Mouse (Mus musculus): Measurements from ENCODE around the gene Wdtc1. TPM values are rescaled to one million over a fixed set of nuclear protein-coding genes. Genes with fewer than 3 reads are reported as not detected.

Wdtc1 gene
- polyA plus RNA-seq, 1 experiment from 2014 or later: 14.0 TPM

GRCm38 (mm10) chr4:133268931-133269330 is 84.3 kb downstream of the Wdtc1 start:
- H3K9me3 ChIP-seq (replicated peaks): 0 out of 2 replicates have a peak, but pooled peaks cover 4% of the 10 kb centered on the region
- no peaks in the 10 kb centered on the region for H3K27me3 ChIP-seq
- no peaks in the 10 kb centered on the region for H3K4me1 ChIP-seq
- no peak overlapping the region for H3K9ac ChIP-seq
- H3K27ac ChIP-seq: no peak overlapping the region
- H3K4me2 ChIP-seq: no peak overlapping the region
- ATAC-seq: no peak
- peaks cover 70% of the 10 kb centered on the region for H3K36me3 ChIP-seq (ENCODE audit: poor library complexity, severe bottlenecking)
- 99% methylated on average over 3 of the region's 3 CpGs for WGBS
- no peak overlapping the region for H3K4me3 ChIP-seq

- Histone ChIP-seq H3K4me2 (no peak overlapping the region), H3K4me3 (no peak overlapping the region), H3K4me1 (no peaks in the 10 kb centered on the region), H3K9ac (no peak overlapping the region), H3K9me3 (replicated peaks) (0 out of 2 replicates have a peak, but pooled peaks cover 4% of the 10 kb centered on the region), H3K27me3 (no peaks in the 10 kb centered on the region), H3K27ac (no peak overlapping the region), H3K36me3 (ENCODE audit: poor library complexity, severe bottlenecking) (peaks cover 77% of the 10 kb centered on the region)
- 93% methylated on average over 12 of the region's 12 CpGs for WGBS
- no peak for ATAC-seq
These were observed 86.9 kb downstream of the Wdtc1 start for GRCm38 (mm10) chr4:133266248-133266880.

- Histone ChIP-seq H3K27me3 (no peaks in the 10 kb centered on the region), H3K4me3 (no peak overlapping the region), H3K4me2 (no peak overlapping the region), H3K27ac (no peak overlapping the region), H3K9me3 (replicated peaks) (0 out of 2 replicates have a peak, but pooled peaks cover 4% of the 10 kb centered on the region), H3K4me1 (no peaks in the 10 kb centered on the region), H3K9ac (no peak overlapping the region), H3K36me3 (ENCODE audit: poor library complexity, severe bottlenecking) (peaks cover 74% of the 10 kb centered on the region)
- WGBS: 99% methylated on average over 4 of the region's 4 CpGs
- ATAC-seq: no peak
These were observed 87.5 kb downstream of the Wdtc1 start for GRCm38 (mm10) chr4:133265759-133266158.

GRCm38 (mm10) chr4:133265297-133265696 is 88.0 kb downstream of the Wdtc1 start:
- 93% methylated on average over 3 of the region's 3 CpGs for WGBS
- Histone ChIP-seq H3K9me3 (replicated peaks) (0 out of 2 replicates have a peak, but pooled peaks cover 4% of the 10 kb centered on the region), H3K9ac (no peak overlapping the region), H3K27ac (no peak overlapping the region), H3K4me3 (no peak overlapping the region), H3K36me3 (ENCODE audit: poor library complexity, severe bottlenecking) (peaks cover 70% of the 10 kb centered on the region), H3K27me3 (no peaks in the 10 kb centered on the region), H3K4me1 (no peaks in the 10 kb centered on the region), H3K4me2 (no peak overlapping the region)
- no peak for ATAC-seq

GRCm38 (mm10) chr4:133264559-133264958 is 88.7 kb downstream of the Wdtc1 start:
- 95% methylated on average over 2 of the region's 2 CpGs for WGBS
- Histone ChIP-seq H3K36me3 (ENCODE audit: poor library complexity, severe bottlenecking) (peaks cover 64% of the 10 kb centered on the region), H3K4me3 (no peak overlapping the region), H3K9me3 (replicated peaks) (0 out of 2 replicates have a peak, but pooled peaks cover 4% of the 10 kb centered on the region), H3K27me3 (no peaks in the 10 kb centered on the region), H3K9ac (no peak overlapping the region), H3K4me2 (no peak overlapping the region), H3K4me1 (no peaks in the 10 kb centered on the region), H3K27ac (no peak overlapping the region)
- no peak for ATAC-seq

GRCm38 (mm10) chr4:133263756-133264155 is 89.5 kb downstream of the Wdtc1 start:
- no peak overlapping the region for H3K9ac ChIP-seq
- no peak for ATAC-seq
- H3K27me3 ChIP-seq: no peaks in the 10 kb centered on the region
- no peaks in the 10 kb centered on the region for H3K4me1 ChIP-seq
- no peak overlapping the region for H3K4me2 ChIP-seq
- no peak overlapping the region for H3K27ac ChIP-seq
- 91% methylated on average over 5 of the region's 5 CpGs for WGBS
- H3K36me3 ChIP-seq (ENCODE audit: poor library complexity, severe bottlenecking): peaks cover 55% of the 10 kb centered on the region
- 0 out of 2 replicates have a peak, but pooled peaks cover 4% of the 10 kb centered on the region for H3K9me3 ChIP-seq (replicated peaks)
- H3K4me3 ChIP-seq: no peak overlapping the region

GRCm38 (mm10) chr4:133262882-133263281 is 90.4 kb downstream of the Wdtc1 start, which contains the start of gene Sytl1:
Sytl1 (minus strand) TSS chr4:133263113.
- Histone ChIP-seq H3K27me3 (no peaks in the 10 kb centered on the region), H3K4me3 (no peak within 1 kb of the TSS), H3K9me3 (replicated peaks) (0 out of 2 replicates have a peak, but pooled peaks cover 4% of the 10 kb centered on the region), H3K27ac (no peak within 1 kb of the TSS), H3K36me3 (ENCODE audit: poor library complexity, severe bottlenecking) (peaks cover 47% of the 10 kb centered on the region), H3K4me2 (no peak within 1 kb of the TSS), H3K9ac (no peak within 1 kb of the TSS), H3K4me1 (no peaks in the 10 kb centered on the region)
- no peak for ATAC-seq
- WGBS: 49% methylated on average over 7 of the region's 7 CpGs

GRCm38 (mm10) chr4:133262375-133262765 is 90.9 kb downstream of the Wdtc1 start:
- H3K36me3 ChIP-seq (ENCODE audit: poor library complexity, severe bottlenecking): peaks cover 42% of the 10 kb centered on the region
- no peak overlapping the region for H3K27ac ChIP-seq
- ATAC-seq: no peak
- WGBS: 71% methylated on average over 7 of the region's 7 CpGs
- no peak overlapping the region for H3K9ac ChIP-seq
- no peak overlapping the region for H3K4me3 ChIP-seq
- no peak overlapping the region for H3K4me2 ChIP-seq
- peaks cover 2% of the 10 kb centered on the region; the same call in 1 of the 2 replicates for H3K27me3 ChIP-seq
- no peaks in the 10 kb centered on the region for H3K4me1 ChIP-seq
- H3K9me3 ChIP-seq (replicated peaks): 0 out of 2 replicates have a peak, but pooled peaks cover 4% of the 10 kb centered on the region

GRCm38 (mm10) chr4:133261641-133262374 is 91.5 kb downstream of the Wdtc1 start:
- H3K27me3 ChIP-seq: peaks cover 7% of the 10 kb centered on the region
- WGBS: 53% methylated on average over 10 of the region's 10 CpGs

GRCm38 (mm10) chr4:133257798-133258408 is 95.4 kb downstream of the Wdtc1 start:
- no peak overlapping the region for H3K4me3 ChIP-seq
- ATAC-seq: no peak
- no peaks in the 10 kb centered on the region for H3K36me3 ChIP-seq (ENCODE audit: poor library complexity, severe bottlenecking)
- no peak overlapping the region for H3K9ac ChIP-seq
- H3K27ac ChIP-seq: no peak overlapping the region
- H3K4me2 ChIP-seq: no peak overlapping the region
- peaks cover 36% of the 10 kb centered on the region for H3K27me3 ChIP-seq
- H3K9me3 ChIP-seq (replicated peaks): no peaks in the 10 kb centered on the region
- peaks cover 5% of the 10 kb centered on the region; the same call in 1 of the 2 replicates for H3K4me1 ChIP-seq
- WGBS: 79% methylated on average over 12 of the region's 12 CpGs

More at GRCm38 (mm10) chr4:133261641-133262374, 91.5 kb downstream of the Wdtc1 start:
- no peak overlapping the region for H3K4me2 ChIP-seq
- no peak for ATAC-seq
- peaks cover 2% of the 10 kb centered on the region; the same call in 1 of the 2 replicates for H3K4me1 ChIP-seq
- H3K27ac ChIP-seq: no peak overlapping the region
- H3K9ac ChIP-seq: no peak overlapping the region
- no peak overlapping the region for H3K4me3 ChIP-seq
- H3K9me3 ChIP-seq (replicated peaks): 0 out of 2 replicates have a peak, but pooled peaks cover 4% of the 10 kb centered on the region
- H3K36me3 ChIP-seq (ENCODE audit: poor library complexity, severe bottlenecking): peaks cover 36% of the 10 kb centered on the region

GRCm38 (mm10) chr4:133257230-133257629 is 96.1 kb downstream of the Wdtc1 start:
- Histone ChIP-seq H3K27me3 (peaks cover 42% of the 10 kb centered on the region), H3K4me2 (0 out of 2 replicates have a peak overlapping the region, but pooled peaks have one; percentile 7), H3K36me3 (ENCODE audit: poor library complexity, severe bottlenecking) (no peaks in the 10 kb centered on the region), H3K9ac (no peak overlapping the region), H3K27ac (no peak overlapping the region), H3K4me3 (no peak overlapping the region), H3K9me3 (replicated peaks) (no peaks in the 10 kb centered on the region), H3K4me1 (peaks cover 5% of the 10 kb centered on the region; the same call in 1 of the 2 replicates)
- 32% methylated on average over 12 of the region's 12 CpGs for WGBS
- no peak for ATAC-seq

GRCm38 (mm10) chr4:133256820-133257219 is 96.5 kb downstream of the Wdtc1 start:
- no peaks in the 10 kb centered on the region for H3K36me3 ChIP-seq (ENCODE audit: poor library complexity, severe bottlenecking)
- no peak overlapping the region for H3K27ac ChIP-seq
- peaks cover 5% of the 10 kb centered on the region; the same call in 1 of the 2 replicates for H3K4me1 ChIP-seq
- 0 out of 2 replicates have a peak overlapping the region, but pooled peaks have one; percentile 7 for H3K4me2 ChIP-seq
- no peaks in the 10 kb centered on the region for H3K9me3 ChIP-seq (replicated peaks)
- no peak overlapping the region for H3K4me3 ChIP-seq
- WGBS: 29% methylated on average over 22 of the region's 24 CpGs
- peaks cover 46% of the 10 kb centered on the region for H3K27me3 ChIP-seq
- no peak overlapping the region for H3K9ac ChIP-seq
- no peak for ATAC-seq
